Mouse (Mus musculus): Measurements from ENCODE around the gene Adamts14. TPM values are rescaled to one million over a fixed set of nuclear protein-coding genes. Genes with fewer than 3 reads are reported as not detected.
A peak's percentile ranks its signal among the peaks of the same experiment; 100 is the strongest.

Gene Adamts14
- polyA plus RNA-seq, 1 experiment from 2014 or later, result 0.35 TPM

DNA sequence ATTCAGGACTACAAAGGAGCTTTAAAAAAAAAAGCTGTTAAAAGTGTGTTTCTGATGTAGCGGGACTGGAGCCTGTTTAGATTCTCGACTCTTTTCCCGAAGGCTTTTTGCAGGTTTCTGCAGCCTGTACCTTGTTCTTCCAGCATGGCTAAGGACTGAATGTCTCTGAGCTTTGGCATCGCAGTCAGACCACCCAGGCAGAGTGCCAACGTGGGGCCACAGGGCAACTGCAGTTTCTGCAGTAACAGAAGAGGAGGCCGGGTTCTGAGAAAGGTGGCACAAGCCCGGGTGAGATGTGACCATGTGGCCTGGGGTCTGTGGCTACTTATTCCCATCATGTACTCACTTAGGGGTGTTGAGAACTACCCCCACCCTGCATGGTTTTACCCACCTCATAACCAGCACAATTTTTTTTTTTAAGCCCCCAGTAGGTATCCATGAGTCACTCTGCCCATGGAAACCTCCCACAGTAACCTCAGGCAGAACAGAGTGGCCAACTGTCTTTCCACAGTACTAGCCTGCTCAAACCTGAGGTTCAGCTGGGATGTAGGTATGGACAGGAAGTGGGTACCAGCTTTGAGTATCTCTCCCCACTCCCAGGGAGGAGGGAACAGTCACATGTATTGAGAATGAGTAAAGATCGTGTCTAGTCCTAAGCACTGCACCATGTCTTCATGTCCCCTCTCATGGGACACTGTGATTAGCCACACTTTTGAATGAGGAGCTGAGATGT lies 23.6 kb upstream of the Adamts14 start:
- no peak for ATAC-seq (ENCODE audit: low FRiP score, low read depth)
- Histone ChIP-seq H3K27ac (replicated peaks) (no peak overlapping the region), H3K36me3 (no peaks in the 10 kb centered on the region), H3K4me1 (replicated peaks) (no peaks in the 10 kb centered on the region), H3K9me3 (no peaks in the 10 kb centered on the region), H3K4me2 (no peak overlapping the region), H3K9ac (no peak overlapping the region), H3K4me3 (no peak overlapping the region), H3K27me3 (no peaks in the 10 kb centered on the region)
- WGBS, result 78% methylated on average over 8 of the region's 8 CpGs

GRCm38 (mm10) chr10:61294242-61294641 lies 21.0 kb upstream of the Adamts14 start:
- Histone ChIP-seq H3K27me3 (no peaks in the 10 kb centered on the region), H3K27ac (replicated peaks) (no peak overlapping the region), H3K4me1 (replicated peaks) (no peaks in the 10 kb centered on the region), H3K9me3 (no peaks in the 10 kb centered on the region), H3K4me3 (no peak overlapping the region), H3K4me2 (no peak overlapping the region), H3K9ac (no peak overlapping the region), H3K36me3 (no peaks in the 10 kb centered on the region)
- ATAC-seq (ENCODE audit: low FRiP score, low read depth), result no peak
- 82% methylated on average over 8 of the region's 8 CpGs for WGBS

DNA sequence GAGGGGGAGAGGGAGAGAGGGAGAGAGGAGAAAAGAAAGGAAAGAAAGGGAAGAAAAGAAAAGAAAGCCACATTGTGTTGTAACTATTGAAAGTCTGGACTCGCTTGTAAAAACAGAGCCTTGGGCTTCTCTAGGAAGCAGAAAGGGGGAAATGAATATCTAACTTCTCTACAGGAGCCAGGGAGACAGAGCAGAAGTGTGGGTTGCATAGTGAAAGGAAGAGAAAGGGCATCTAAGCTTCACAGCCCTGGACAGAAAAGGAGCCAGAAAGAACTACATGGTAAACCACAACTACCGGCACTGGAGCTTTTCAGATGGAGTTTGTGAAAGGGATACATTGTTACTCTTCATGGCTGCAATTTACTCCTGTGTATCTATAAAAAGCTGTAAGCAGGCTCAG lies 17.2 kb upstream of the Adamts14 start:
- Histone ChIP-seq H3K4me1 (replicated peaks) (peaks cover 2% of the 10 kb centered on the region; the same call in 1 of the 2 replicates), H3K27ac (replicated peaks) (no peak overlapping the region), H3K9me3 (no peaks in the 10 kb centered on the region), H3K36me3 (no peaks in the 10 kb centered on the region), H3K4me2 (no peak overlapping the region), H3K9ac (no peak overlapping the region), H3K4me3 (no peak overlapping the region), H3K27me3 (no peaks in the 10 kb centered on the region)
- no peak for ATAC-seq (ENCODE audit: low FRiP score, low read depth)
- 29% methylated on average over 2 of the region's 2 CpGs for WGBS

GRCm38 (mm10) chr10:61290016-61290415 lies 16.8 kb upstream of the Adamts14 start:
- H3K27ac ChIP-seq (replicated peaks), result no peak overlapping the region
- H3K4me1 ChIP-seq (replicated peaks), result peaks cover 7% of the 10 kb centered on the region; the same call in 1 of the 2 replicates
- WGBS, result 79% methylated on average over 2 of the region's 2 CpGs
- no peak for ATAC-seq (ENCODE audit: low FRiP score, low read depth)
- H3K4me2 ChIP-seq, result no peak overlapping the region
- H3K9ac ChIP-seq, result no peak overlapping the region
- no peaks in the 10 kb centered on the region for H3K27me3 ChIP-seq
- no peaks in the 10 kb centered on the region for H3K9me3 ChIP-seq
- no peaks in the 10 kb centered on the region for H3K36me3 ChIP-seq
- H3K4me3 ChIP-seq, result no peak overlapping the region

DNA sequence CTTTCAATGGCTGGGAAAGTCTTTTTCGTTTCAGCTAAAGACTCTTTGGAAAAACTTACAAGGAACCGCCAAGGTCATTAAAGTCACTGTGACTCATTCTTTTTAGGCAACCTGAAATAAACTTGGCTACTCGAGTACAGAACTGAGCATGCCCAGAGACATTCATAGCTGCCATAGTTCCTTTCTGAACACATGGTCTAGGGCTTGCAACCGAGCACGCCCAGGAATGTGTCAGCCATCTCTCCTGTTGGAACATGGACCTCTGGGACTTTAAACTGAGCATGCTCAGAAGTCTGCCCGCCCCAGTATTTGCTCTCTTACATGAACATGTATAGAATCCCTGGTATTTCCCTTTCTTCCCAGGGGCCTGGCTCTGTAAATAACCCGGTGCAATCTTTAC lies 13.0 kb upstream of the Adamts14 start:
- H3K36me3 ChIP-seq, result no peaks in the 10 kb centered on the region
- no peak overlapping the region for H3K27ac ChIP-seq (replicated peaks)
- no peak overlapping the region for H3K9ac ChIP-seq
- 72% methylated on average over 7 of the region's 7 CpGs for WGBS
- ATAC-seq (ENCODE audit: low FRiP score, low read depth), result no peak
- H3K9me3 ChIP-seq, result no peaks in the 10 kb centered on the region
- H3K27me3 ChIP-seq, result no peaks in the 10 kb centered on the region
- peaks cover 8% of the 10 kb centered on the region; the same call in 1 of the 2 replicates for H3K4me1 ChIP-seq (replicated peaks)
- H3K4me2 ChIP-seq, result no peak overlapping the region
- no peak overlapping the region for H3K4me3 ChIP-seq

DNA sequence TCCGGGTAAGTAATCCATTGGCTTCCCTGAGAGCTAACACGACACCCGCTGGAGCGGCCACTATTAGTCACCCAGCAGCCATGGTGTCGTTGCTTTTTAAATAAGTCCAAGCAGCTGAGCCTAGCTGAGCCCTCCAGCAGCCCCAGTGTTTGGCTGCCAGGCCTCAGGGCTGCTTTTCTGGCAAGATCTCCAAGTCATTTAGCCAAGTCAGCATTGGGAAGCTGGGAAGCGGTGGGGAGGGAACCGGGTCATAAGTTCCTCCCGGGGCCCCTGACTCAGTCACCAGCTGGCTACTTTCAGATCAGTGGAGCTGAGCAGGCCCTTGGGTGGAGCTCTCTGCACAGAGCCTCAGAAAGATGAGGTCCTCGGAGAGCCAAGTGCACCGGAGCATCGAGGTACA lies 12.0 kb upstream of the Adamts14 start:
- Histone ChIP-seq H3K4me1 (replicated peaks) (peaks cover 8% of the 10 kb centered on the region; the same call in 1 of the 2 replicates), H3K9me3 (no peaks in the 10 kb centered on the region), H3K36me3 (no peaks in the 10 kb centered on the region), H3K9ac (no peak overlapping the region), H3K27me3 (no peaks in the 10 kb centered on the region), H3K4me2 (no peak overlapping the region), H3K27ac (replicated peaks) (no peak overlapping the region), H3K4me3 (no peak overlapping the region)
- WGBS, result 61% methylated on average over 11 of the region's 11 CpGs
- no peak for ATAC-seq (ENCODE audit: low FRiP score, low read depth)

DNA sequence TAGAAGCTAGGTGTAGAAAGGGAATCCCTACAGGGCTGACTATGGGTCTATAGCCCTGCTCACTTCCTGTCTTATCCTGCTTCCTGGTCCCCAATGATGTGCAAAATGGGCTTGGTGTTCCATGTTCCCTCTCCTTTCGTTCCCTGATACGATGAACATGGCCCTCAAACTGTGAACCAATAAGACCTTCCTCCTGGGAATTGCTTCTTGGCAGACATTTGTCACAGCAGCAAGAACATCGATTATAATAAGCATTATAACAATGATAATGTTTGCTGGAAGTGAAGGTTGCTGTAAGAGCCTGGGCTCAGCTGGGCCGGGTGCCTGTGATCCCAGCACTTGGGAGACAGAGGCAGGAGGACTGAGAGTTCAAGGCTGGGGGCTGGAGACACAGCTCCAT lies 11.1 kb upstream of the Adamts14 start:
- H3K9ac ChIP-seq, result no peak overlapping the region
- H3K4me2 ChIP-seq, result no peak overlapping the region
- no peaks in the 10 kb centered on the region for H3K9me3 ChIP-seq
- H3K36me3 ChIP-seq, result no peaks in the 10 kb centered on the region
- H3K27ac ChIP-seq (replicated peaks), result no peak overlapping the region
- H3K27me3 ChIP-seq, result no peaks in the 10 kb centered on the region
- peaks cover 8% of the 10 kb centered on the region; the same call in 1 of the 2 replicates for H3K4me1 ChIP-seq (replicated peaks)
- no peak overlapping the region for H3K4me3 ChIP-seq
- 82% methylated on average over 4 of the region's 4 CpGs for WGBS
- no peak for ATAC-seq (ENCODE audit: low FRiP score, low read depth)

GRCm38 (mm10) chr10:61281115-61281514 lies 7.9 kb upstream of the Adamts14 start:
- no peaks in the 10 kb centered on the region for H3K36me3 ChIP-seq
- peaks cover 10% of the 10 kb centered on the region; the same call in 1 of the 2 replicates for H3K4me1 ChIP-seq (replicated peaks)
- H3K9ac ChIP-seq, result no peak overlapping the region
- WGBS, result 82% methylated on average over 5 of the region's 5 CpGs
- no peaks in the 10 kb centered on the region for H3K9me3 ChIP-seq
- H3K4me2 ChIP-seq, result no peak overlapping the region
- H3K4me3 ChIP-seq, result no peak overlapping the region
- H3K27ac ChIP-seq (replicated peaks), result no peak overlapping the region
- no peaks in the 10 kb centered on the region for H3K27me3 ChIP-seq
- no peak for ATAC-seq (ENCODE audit: low FRiP score, low read depth)

GRCm38 (mm10) chr10:61277918-61278674 lies 4.9 kb upstream of the Adamts14 start:
- WGBS, result 50% methylated on average over 14 of the region's 14 CpGs
- no peak overlapping the region for H3K9ac ChIP-seq
- H3K4me1 ChIP-seq (replicated peaks), result peaks cover 12% of the 10 kb centered on the region
- H3K36me3 ChIP-seq, result no peaks in the 10 kb centered on the region
- H3K27ac ChIP-seq (replicated peaks), result no peak overlapping the region
- ATAC-seq (ENCODE audit: low FRiP score, low read depth), result no peak
- no peak overlapping the region for H3K4me3 ChIP-seq
- H3K9me3 ChIP-seq, result no peaks in the 10 kb centered on the region
- H3K4me2 ChIP-seq, result no peak overlapping the region
- H3K27me3 ChIP-seq, result no peaks in the 10 kb centered on the region

DNA sequence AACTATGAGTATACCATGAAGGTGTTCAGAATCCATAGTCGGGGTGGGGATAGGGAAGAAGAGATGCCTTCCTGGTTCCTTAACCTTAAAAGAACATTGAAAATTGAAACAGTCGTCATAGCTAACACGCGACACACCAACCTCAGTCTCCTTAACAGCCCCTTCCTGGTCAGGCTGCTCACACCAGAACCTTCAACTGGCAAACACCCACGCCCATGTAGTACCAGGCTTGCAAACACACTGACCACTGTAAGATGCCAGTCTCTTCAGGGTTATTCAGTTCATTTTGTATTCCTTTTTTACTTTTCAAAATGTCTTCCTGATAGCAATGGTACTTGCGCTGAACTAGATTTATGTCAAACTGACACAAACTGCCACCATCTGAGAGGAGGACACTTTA lies 3.8 kb upstream of the Adamts14 start:
- Histone ChIP-seq H3K4me2 (no peak overlapping the region), H3K4me3 (no peak overlapping the region), H3K4me1 (replicated peaks) (peaks cover 20% of the 10 kb centered on the region), H3K27ac (replicated peaks) (no peak overlapping the region), H3K27me3 (peaks cover 7% of the 10 kb centered on the region), H3K9ac (no peak overlapping the region), H3K9me3 (no peaks in the 10 kb centered on the region), H3K36me3 (no peaks in the 10 kb centered on the region)
- 94% methylated on average over 6 of the region's 6 CpGs for WGBS
- ATAC-seq (ENCODE audit: low FRiP score, low read depth), result no peak

- 2% methylated on average over 5 of the region's 5 CpGs for WGBS
- Histone ChIP-seq H3K4me1 (replicated peaks) (peaks cover 20% of the 10 kb centered on the region), H3K9me3 (no peaks in the 10 kb centered on the region), H3K27me3 (peaks cover 11% of the 10 kb centered on the region), H3K27ac (replicated peaks) (no peak overlapping the region), H3K4me2 (no peak overlapping the region), H3K4me3 (no peak overlapping the region), H3K36me3 (no peaks in the 10 kb centered on the region), H3K9ac (no peak overlapping the region)
- peak; percentile 36; the same call in 1 of the 2 replicates for ATAC-seq (ENCODE audit: low FRiP score, low read depth)
Observed at GRCm38 (mm10) chr10:61275669-61276110, 2.5 kb upstream of the Adamts14 start.

GRCm38 (mm10) chr10:61274532-61274931 lies 1.3 kb upstream of the Adamts14 start:
- peaks cover 11% of the 10 kb centered on the region for H3K27me3 ChIP-seq
- no peak overlapping the region for H3K4me3 ChIP-seq
- H3K4me2 ChIP-seq, result no peak overlapping the region
- no peaks in the 10 kb centered on the region for H3K36me3 ChIP-seq
- 70% methylated on average over 2 of the region's 2 CpGs for WGBS
- ATAC-seq (ENCODE audit: low FRiP score, low read depth), result no peak
- no peak overlapping the region for H3K9ac ChIP-seq
- peaks cover 20% of the 10 kb centered on the region for H3K4me1 ChIP-seq (replicated peaks)
- no peaks in the 10 kb centered on the region for H3K9me3 ChIP-seq
- no peak overlapping the region for H3K27ac ChIP-seq (replicated peaks)

Data from hindbrain, embryonic 15.5 days (tissue).